Mouse (Mus musculus): ENCODE measurements at regions not wholly inside any gene's neighbourhood (a gene's known extent, or its start where the extent isn't known, plus 50 kb on each side); places are given as distances from the start of the nearest gene placed in this dataset.

DNA sequence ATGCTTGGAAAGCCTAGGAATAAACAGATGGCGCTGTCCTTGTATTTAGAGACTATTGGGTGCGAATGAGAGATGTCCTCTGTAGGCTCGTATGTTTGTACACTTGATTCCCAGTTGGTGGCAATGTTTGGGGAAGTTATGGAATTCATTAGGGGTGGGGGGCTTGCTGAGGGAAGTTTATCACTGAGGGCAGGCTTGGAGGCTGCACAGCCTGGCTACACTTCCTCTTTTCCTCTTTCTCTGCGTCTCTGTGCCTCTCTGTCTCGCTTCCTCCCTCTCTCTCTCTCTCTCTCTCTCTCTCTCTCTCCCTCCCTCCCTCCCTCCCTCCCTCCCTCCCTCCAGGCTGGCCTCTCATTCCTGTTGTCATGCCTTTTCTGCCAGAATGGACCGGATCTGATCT is 104.2 kb upstream of the Arid2 start:
- no peaks in the 10 kb centered on the region for H3K9me3 ChIP-seq (replicated peaks; ENCODE audit: insufficient read depth, low read length)
- H3K9ac ChIP-seq (ENCODE audit: control insufficient read depth, low read depth, low read length, poor library complexity, severe bottlenecking): peak overlapping the region; percentile 60
- peaks cover 0 to 8% of the 10 kb centered on the region in 2 experiments; a peak in 2 of 4 replicates for H3K36me3 ChIP-seq (ENCODE audit: control insufficient read depth in 1 of 2, insufficient read depth in 2 of 2, low read length in 2 of 2)
- H3K4me1 ChIP-seq (ENCODE audit: control insufficient read depth in 1 of 2, insufficient read depth in 2 of 2, low read length in 2 of 2): peaks cover 2 to 11% of the 10 kb centered on the region in 2 experiments; a peak in 2 of 4 replicates
- TF ChIP-seq TCF12 (IDR thresholded peaks at IDR 0.05; ENCODE audit: low read depth, low read length) (peak; percentile 13; the same call in 1 of the 2 replicates), MYB (IDR thresholded peaks at IDR 0.05; ENCODE audit: low read depth, low read length) (no peak), JUND (IDR thresholded peaks at IDR 0.05; ENCODE audit: low read depth, low read length) (peak; percentile 84; the same call in 1 of the 2 replicates), MYC (IDR thresholded peaks at IDR 0.05; ENCODE audit: low read depth, low read length) (no peak), NRF1 (IDR thresholded peaks at IDR 0.05; ENCODE audit: insufficient read depth, low read depth, low read length, poor library complexity, severe bottlenecking) (no peak), GATA1 (IDR thresholded peaks at IDR 0.05; ENCODE audit: low read depth, low read length) (peak; percentile 35; the same call in 1 of the 2 replicates), TAL1 (IDR thresholded peaks at IDR 0.05; ENCODE audit: low read length) (peak; percentile 55), EP300 (IDR thresholded peaks at IDR 0.05; ENCODE audit: low read depth in 1 of 2, low read length in 2 of 2) (peak; percentile 31 to 60; a peak in 1 of 4 replicates)
- no peaks in the 10 kb centered on the region; the same call in 1 of the 2 replicates for H3K79me2 ChIP-seq (ENCODE audit: control insufficient read depth, insufficient read depth, low read length, poor library complexity)
- peak overlapping the region; percentile 52 to 73 for H3K4me3 ChIP-seq (ENCODE audit: control insufficient read depth in 1 of 2, insufficient read depth in 1 of 2, low read depth in 2 of 2, low read length in 2 of 2)
- H3K27ac ChIP-seq (ENCODE audit: control insufficient read depth, low read depth, low read length): peak overlapping the region; percentile 61
- no peaks in the 10 kb centered on the region for H3K27me3 ChIP-seq (ENCODE audit: control insufficient read depth in 1 of 2, insufficient read depth in 2 of 2, low read length in 2 of 2)
- peak; percentile 74 for DNase-seq (ENCODE audit: low read depth, low spot score)

DNA sequence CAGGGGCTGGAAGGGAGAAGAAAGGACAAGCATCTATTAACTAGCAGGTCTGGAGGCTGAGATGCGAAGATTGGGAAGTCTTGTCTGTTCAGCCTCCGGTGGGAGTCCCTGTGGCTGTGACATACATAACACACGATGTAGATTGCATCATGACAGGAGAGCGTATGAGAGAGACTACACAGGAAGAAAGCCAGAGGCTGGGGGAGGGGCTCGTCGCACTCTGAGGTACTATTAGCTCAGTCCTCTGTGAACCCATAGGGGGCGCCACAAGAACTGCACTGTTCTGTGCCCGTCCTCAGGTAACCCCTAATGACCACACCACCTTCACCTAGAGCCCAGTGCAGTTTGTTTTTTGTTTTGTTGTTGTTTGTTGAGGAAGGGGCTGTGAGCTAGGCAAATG is 102.7 kb upstream of the Arid2 start:
- no peaks in the 10 kb centered on the region; the same call in 1 of the 2 replicates for H3K79me2 ChIP-seq (ENCODE audit: control insufficient read depth, insufficient read depth, low read length, poor library complexity)
- no peak for DNase-seq (ENCODE audit: low read depth, low spot score)
- H3K4me3 ChIP-seq (ENCODE audit: control insufficient read depth in 1 of 2, insufficient read depth in 1 of 2, low read depth in 2 of 2, low read length in 2 of 2): no peak overlapping the region
- no peak for TF ChIP-seq SMC3 (IDR thresholded peaks at IDR 0.05; ENCODE audit: low read depth, low read length)
- TF ChIP-seq CTCF (IDR thresholded peaks at IDR 0.05 in 2 of 3, conservative IDR thresholded peaks at IDR 0.05 in 1 of 3; ENCODE audit: control insufficient read depth in 1 of 3, insufficient read depth in 1 of 3, low read depth in 2 of 3, low read length in 3 of 3, poor library complexity in 1 of 3, severe bottlenecking in 1 of 3): peak in 1 of 3 experiments; percentile 11; a peak in 1 of 6 replicates
- no peak for TF ChIP-seq ZMIZ1 (IDR thresholded peaks at IDR 0.05; ENCODE audit: low read depth, low read length)
- no peak for TF ChIP-seq ETS1 (IDR thresholded peaks at IDR 0.05; ENCODE audit: low read depth, low read length)
- no peak overlapping the region for H3K9ac ChIP-seq (ENCODE audit: control insufficient read depth, low read depth, low read length, poor library complexity, severe bottlenecking)
- no peaks in the 10 kb centered on the region for H3K9me3 ChIP-seq (replicated peaks; ENCODE audit: insufficient read depth, low read length)
- H3K27ac ChIP-seq (ENCODE audit: control insufficient read depth, low read depth, low read length): no peak overlapping the region
- peaks cover 0 to 8% of the 10 kb centered on the region in 2 experiments; a peak in 2 of 4 replicates for H3K36me3 ChIP-seq (ENCODE audit: control insufficient read depth in 1 of 2, insufficient read depth in 2 of 2, low read length in 2 of 2)
- H3K4me1 ChIP-seq (ENCODE audit: control insufficient read depth in 1 of 2, insufficient read depth in 2 of 2, low read length in 2 of 2): peaks cover 2 to 11% of the 10 kb centered on the region in 2 experiments; a peak in 2 of 4 replicates
- no peaks in the 10 kb centered on the region for H3K27me3 ChIP-seq (ENCODE audit: control insufficient read depth in 1 of 2, insufficient read depth in 2 of 2, low read length in 2 of 2)

DNA sequence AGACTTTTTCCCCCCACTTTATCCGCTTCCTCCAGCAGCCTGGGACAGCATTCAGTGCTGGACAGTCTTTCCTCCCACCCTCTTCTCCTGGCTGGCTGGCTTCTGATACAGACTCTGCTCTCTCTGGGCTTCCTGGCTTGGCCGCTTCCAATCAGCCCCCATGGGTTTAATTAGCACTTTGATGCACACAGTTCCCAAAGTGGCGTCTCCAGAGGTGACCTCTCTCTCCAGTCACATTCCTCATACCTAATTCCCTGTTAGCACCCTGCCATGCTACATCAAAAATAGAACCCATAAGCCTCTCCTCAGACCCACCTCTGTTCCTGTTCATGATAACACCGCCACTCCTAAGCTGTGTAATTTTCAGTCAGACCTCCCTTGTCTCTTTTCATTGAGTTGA is 101.9 kb upstream of the Arid2 start:
- TF ChIP-seq GABPA (IDR thresholded peaks at IDR 0.05; ENCODE audit: low read depth, low read length): no peak
- no peak for TF ChIP-seq TAL1 (IDR thresholded peaks at IDR 0.05; ENCODE audit: low read length)
- no peak for TF ChIP-seq ZMIZ1 (IDR thresholded peaks at IDR 0.05; ENCODE audit: low read depth, low read length)
- no peak for TF ChIP-seq NELFE (IDR thresholded peaks at IDR 0.05; ENCODE audit: low read depth, low read length)
- no peak for TF ChIP-seq MAZ (IDR thresholded peaks at IDR 0.05; ENCODE audit: low read depth, low read length)
- no peak for TF ChIP-seq MAFK (IDR thresholded peaks at IDR 0.05; ENCODE audit: borderline replicate concordance, low read depth, low read length)
- no peak for TF ChIP-seq POLR2AphosphoS5 (IDR thresholded peaks at IDR 0.05; ENCODE audit: borderline replicate concordance, low read depth, low read length)
- TF ChIP-seq SMC3 (IDR thresholded peaks at IDR 0.05; ENCODE audit: low read depth, low read length): no peak
- TF ChIP-seq RCOR1 (IDR thresholded peaks at IDR 0.05; ENCODE audit: low read depth, low read length): no peak
- TF ChIP-seq GATA1 (IDR thresholded peaks at IDR 0.05; ENCODE audit: low read depth, low read length): no peak
- TF ChIP-seq CHD1 (IDR thresholded peaks at IDR 0.05; ENCODE audit: low read depth, low read length): no peak
- Histone ChIP-seq H3K9ac (ENCODE audit: control insufficient read depth, low read depth, low read length, poor library complexity, severe bottlenecking) (no peak overlapping the region), H3K4me1 (ENCODE audit: control insufficient read depth in 1 of 2, insufficient read depth in 2 of 2, low read length in 2 of 2) (peaks cover 2 to 11% of the 10 kb centered on the region in 2 experiments; a peak in 2 of 4 replicates), H3K9me3 (replicated peaks; ENCODE audit: insufficient read depth, low read length) (no peaks in the 10 kb centered on the region), H3K36me3 (ENCODE audit: control insufficient read depth in 1 of 2, insufficient read depth in 2 of 2, low read length in 2 of 2) (peaks cover 0 to 8% of the 10 kb centered on the region in 2 experiments; a peak in 2 of 4 replicates), H3K79me2 (ENCODE audit: control insufficient read depth, insufficient read depth, low read length, poor library complexity) (no peaks in the 10 kb centered on the region; the same call in 1 of the 2 replicates), H3K27me3 (ENCODE audit: control insufficient read depth in 1 of 2, insufficient read depth in 2 of 2, low read length in 2 of 2) (no peaks in the 10 kb centered on the region), H3K27ac (ENCODE audit: control insufficient read depth, low read depth, low read length) (no peak overlapping the region), H3K4me3 (ENCODE audit: control insufficient read depth in 1 of 2, insufficient read depth in 1 of 2, low read depth in 2 of 2, low read length in 2 of 2) (no peak overlapping the region)
- no peak for DNase-seq (ENCODE audit: low read depth, low spot score)

Measured in MEL (cell line).